Mouse (Mus musculus) forebrain, embryonic 16.5 days (tissue): Measurements from ENCODE around the gene Grk4. TPM values are rescaled to one million over a fixed set of nuclear protein-coding genes. Genes with fewer than 3 reads are reported as not detected.
"Not testable (repeated sequence)": the region's sequence is repeated elsewhere in the genome, so short reads cannot be mapped to it uniquely, and the experiment has no call there.

Source experiments
- ATAC-seq: fragments of 200-750 bp; cut with Nextera tagmentation; 2 replicates; pipeline ENCODE4 v1.8.0; 2017; ENCODE audit warnings: mild to moderate bottlenecking, moderate library complexity
- H3K27ac ChIP-seq: fragments of 300-500 bp; sonication (generic); 2 replicates; pipeline ENCODE4 v1.5.1; 2014; ENCODE audit warnings: low read length, control low read depth
- H3K27me3 ChIP-seq: fragments of 300-500 bp; sonication (generic); replicated peaks from 2 replicates; pipeline ENCODE4 v1.6.1; 2014; ENCODE audit warnings: low read length; ENCODE audit not compliant: control insufficient read depth, insufficient read depth
- H3K36me3 ChIP-seq: fragments of 300-500 bp; sonication (generic); 2 replicates; pipeline ENCODE4 v1.6.1; 2014; ENCODE audit not compliant: control insufficient read depth, insufficient read depth
- H3K4me1 ChIP-seq: fragments of 300-500 bp; sonication (generic); replicated peaks from 2 replicates; pipeline ENCODE4 v1.6.1; 2014; ENCODE audit warnings: low read length; ENCODE audit not compliant: control insufficient read depth, insufficient read depth
- H3K4me2 ChIP-seq: fragments of 300-500 bp; sonication (generic); 2 replicates; pipeline ENCODE4 v1.6.1; 2014; ENCODE audit warnings: mild to moderate bottlenecking, low read length, control low read depth
- H3K4me3 ChIP-seq: fragments of 300-500 bp; sonication (generic); replicated peaks from 2 replicates; pipeline ENCODE4 v1.5.1; 2014; ENCODE audit warnings: mild to moderate bottlenecking, low read length, control low read depth
- H3K9ac ChIP-seq: fragments of 300-500 bp; sonication (generic); replicated peaks from 2 replicates; pipeline ENCODE4 v1.6.1; 2014; ENCODE audit warnings: low read depth, low read length, control low read depth
- H3K9me3 ChIP-seq: fragments of 300-500 bp; sonication (generic); 2 replicates; pipeline ENCODE4 v1.6.1; 2016; ENCODE audit warnings: low read length; ENCODE audit not compliant: control insufficient read depth
- whole genome bisulfite sequencing: fragments of 180-500 bp; shearing (Covaris S2); extraction: QIAGEN DNeasy Blood & Tissue Kit; methylation state at CpG from one replicate; pipeline ENCODE4 v1.1.7; 2014; 5-methylcytosine and 5-hydroxymethylcytosine counted together
- polyA plus RNA-seq: library from polyadenylated mRNA; unstranded; fragments of >200 nt; fragmentation: Nextera tagmentation; extraction: Ambion mirVana; gene quantifications from 2 replicates; pipeline ENCODE4 v1.2.1, GENCODE M21; 2015

Gene Grk4
- polyA plus RNA-seq, 1 experiment from 2014 or later = 2.4 TPM

- Histone ChIP-seq H3K9me3 (no peaks in the 10 kb centered on the region), H3K4me2 (no peak overlapping the region), H3K27me3 (no peaks in the 10 kb centered on the region), H3K4me3 (no peak overlapping the region), H3K9ac (no peak overlapping the region), H3K27ac (no peak overlapping the region), H3K4me1 (no peaks in the 10 kb centered on the region), H3K36me3 (no peaks in the 10 kb centered on the region)
- 94% methylated on average over 1 of the region's 1 CpGs for WGBS
- ATAC-seq = no peak
Measured at GRCm38 (mm10) chr5:34689868-34690267, 29.7 kb downstream of the Grk4 start.

- ATAC-seq = no peak
- Histone ChIP-seq H3K4me1 (no peaks in the 10 kb centered on the region), H3K4me2 (no peak overlapping the region), H3K27me3 (no peaks in the 10 kb centered on the region), H3K9ac (no peak overlapping the region), H3K27ac (no peak overlapping the region), H3K4me3 (no peak overlapping the region), H3K36me3 (no peaks in the 10 kb centered on the region), H3K9me3 (no peaks in the 10 kb centered on the region)
- WGBS = 66% methylated on average over 2 of the region's 2 CpGs
Measured at GRCm38 (mm10) chr5:34692782-34693181, 32.6 kb downstream of the Grk4 start.

- Histone ChIP-seq H3K27ac (no peak overlapping the region), H3K27me3 (no peaks in the 10 kb centered on the region), H3K4me1 (no peaks in the 10 kb centered on the region), H3K36me3 (no peaks in the 10 kb centered on the region), H3K9ac (no peak overlapping the region), H3K4me2 (no peak overlapping the region), H3K4me3 (no peak overlapping the region), H3K9me3 (no peaks in the 10 kb centered on the region)
- no peak for ATAC-seq
- WGBS = 80% methylated on average over 5 of the region's 5 CpGs
Measured at GRCm38 (mm10) chr5:34695521-34695920, 35.3 kb downstream of the Grk4 start.

- 95% methylated on average over 1 of the region's 1 CpGs for WGBS
- H3K9me3 ChIP-seq = no peaks in the 10 kb centered on the region
- no peaks in the 10 kb centered on the region for H3K36me3 ChIP-seq
- H3K27ac ChIP-seq = no peak overlapping the region
- no peak overlapping the region for H3K4me3 ChIP-seq
- ATAC-seq = no peak
- H3K4me1 ChIP-seq = no peaks in the 10 kb centered on the region
- no peak overlapping the region for H3K4me2 ChIP-seq
- no peaks in the 10 kb centered on the region for H3K27me3 ChIP-seq
- H3K9ac ChIP-seq = no peak overlapping the region
Measured at GRCm38 (mm10) chr5:34708436-34708835, 48.3 kb downstream of the Grk4 start.

- H3K4me3 ChIP-seq, H3K4me2 ChIP-seq, H3K36me3 ChIP-seq, H3K27me3 ChIP-seq, H3K9ac ChIP-seq, ATAC-seq, H3K27ac ChIP-seq, H3K9me3 ChIP-seq, H3K4me1 ChIP-seq: not testable (repeated sequence)
- 77% methylated on average over 3 of the region's 3 CpGs for WGBS
Measured at GRCm38 (mm10) chr5:34714371-34714770, 54.2 kb downstream of the Grk4 start.

GRCm38 (mm10) chr5:34714816-34715215 lies 54.6 kb downstream of the Grk4 start:
- Histone ChIP-seq H3K4me1 (no peaks in the 10 kb centered on the region), H3K4me3 (no peak overlapping the region), H3K36me3 (no peaks in the 10 kb centered on the region), H3K4me2 (no peak overlapping the region), H3K9me3 (no peaks in the 10 kb centered on the region), H3K27ac (no peak overlapping the region), H3K9ac (no peak overlapping the region), H3K27me3 (no peaks in the 10 kb centered on the region)
- WGBS = 87% methylated on average over 5 of the region's 5 CpGs
- ATAC-seq = no peak

- Histone ChIP-seq H3K9me3 (no peaks in the 10 kb centered on the region), H3K27me3 (no peaks in the 10 kb centered on the region), H3K4me3 (no peak overlapping the region), H3K4me2 (no peak overlapping the region), H3K9ac (no peak overlapping the region), H3K27ac (no peak overlapping the region), H3K36me3 (no peaks in the 10 kb centered on the region), H3K4me1 (no peaks in the 10 kb centered on the region)
- no peak for ATAC-seq
Measured at GRCm38 (mm10) chr5:34729141-34729540, 69.0 kb downstream of the Grk4 start.

GRCm38 (mm10) chr5:34730255-34730654 lies 70.1 kb downstream of the Grk4 start:
- H3K27ac ChIP-seq = no peak overlapping the region
- H3K4me2 ChIP-seq = no peak overlapping the region
- H3K9me3 ChIP-seq = no peaks in the 10 kb centered on the region
- H3K4me1 ChIP-seq = no peaks in the 10 kb centered on the region
- H3K36me3 ChIP-seq = no peaks in the 10 kb centered on the region
- no peaks in the 10 kb centered on the region for H3K27me3 ChIP-seq
- H3K9ac ChIP-seq = no peak overlapping the region
- no peak overlapping the region for H3K4me3 ChIP-seq
- WGBS = 81% methylated on average over 1 of the region's 1 CpGs
- no peak for ATAC-seq

- Histone ChIP-seq H3K36me3 (no peaks in the 10 kb centered on the region), H3K9ac (no peak overlapping the region), H3K27ac (no peak overlapping the region), H3K4me2 (no peak overlapping the region), H3K27me3 (no peaks in the 10 kb centered on the region), H3K4me3 (no peak overlapping the region), H3K4me1 (no peaks in the 10 kb centered on the region), H3K9me3 (no peaks in the 10 kb centered on the region)
- WGBS = 63% methylated on average over 3 of the region's 3 CpGs
- ATAC-seq = no peak
Measured at GRCm38 (mm10) chr5:34751477-34751876, 91.3 kb downstream of the Grk4 start.

- Histone ChIP-seq H3K4me3 (no peak overlapping the region), H3K4me1 (peaks cover 14% of the 10 kb centered on the region), H3K9me3 (no peaks in the 10 kb centered on the region), H3K9ac (no peak overlapping the region), H3K4me2 (no peak overlapping the region), H3K27ac (no peak overlapping the region), H3K27me3 (no peaks in the 10 kb centered on the region), H3K36me3 (no peaks in the 10 kb centered on the region)
- ATAC-seq = no peak
- WGBS = 78% methylated on average over 1 of the region's 1 CpGs
Measured at GRCm38 (mm10) chr5:34758762-34759161, 98.6 kb downstream of the Grk4 start.
